Mouse (Mus musculus) ES-CJ7 (cell line): ENCODE results near the gene Rap2b.

ENCODE experiments used
- DNase-seq: peaks from one replicate; pipeline ENCODE4 v3.0.0; 2011; ENCODE audit warnings: low read depth, low spot score

Rap2b gene

GRCm38 (mm10) chr3:61376001-61376400 is 14.6 kb downstream of the Rap2b start:
- DNase-seq = no peak

GRCm38 (mm10) chr3:61386368-61386767 is 24.9 kb downstream of the Rap2b start:
- no peak for DNase-seq

GRCm38 (mm10) chr3:61391564-61391963 is 30.1 kb downstream of the Rap2b start:
- no peak for DNase-seq

- no peak for DNase-seq
These were observed 31.4 kb downstream of the Rap2b start for GRCm38 (mm10) chr3:61392881-61393280.

- DNase-seq = peak; percentile 5
These were observed 32.1 kb downstream of the Rap2b start for GRCm38 (mm10) chr3:61393520-61393919.

- no peak for DNase-seq
These were observed 33.9 kb downstream of the Rap2b start for GRCm38 (mm10) chr3:61395382-61395781.

GRCm38 (mm10) chr3:61396728-61397127 is 35.3 kb downstream of the Rap2b start:
- DNase-seq = no peak

- no peak for DNase-seq
These were observed 39.5 kb downstream of the Rap2b start for GRCm38 (mm10) chr3:61400823-61401387.

GRCm38 (mm10) chr3:61406921-61407320 is 45.5 kb downstream of the Rap2b start:
- DNase-seq = no peak

GRCm38 (mm10) chr3:61409683-61410082 is 48.2 kb downstream of the Rap2b start:
- DNase-seq = no peak

- no peak for DNase-seq
These were observed 54.4 kb downstream of the Rap2b start for GRCm38 (mm10) chr3:61415883-61416282.
